Mouse (Mus musculus): ENCODE results near the gene Ccdc169.

DNA sequence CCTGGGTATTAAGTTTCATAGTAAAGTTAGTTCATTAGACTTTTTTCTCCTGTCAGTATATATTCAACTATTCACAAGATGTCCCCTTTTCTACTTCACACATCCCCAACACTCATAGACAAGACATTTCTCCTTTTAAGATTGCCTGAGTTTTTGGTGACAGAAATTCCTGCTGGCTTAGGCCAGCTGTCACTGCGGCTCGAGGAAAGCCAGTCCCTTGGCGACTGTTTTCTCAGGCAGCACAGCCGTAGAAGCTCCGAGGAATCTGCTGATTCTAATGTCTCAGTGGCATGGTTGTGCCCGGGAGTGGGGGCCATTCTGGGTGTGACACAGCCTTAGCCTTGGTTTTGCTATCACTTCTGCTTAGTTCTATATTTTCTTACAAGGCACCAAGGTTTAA lies 40.1 kb downstream of the Ccdc169 start:
- no peak for TF ChIP-seq CTCF (IDR thresholded peaks at IDR 0.05 in 2 of 3, conservative IDR thresholded peaks at IDR 0.05 in 1 of 3; ENCODE audit: control insufficient read depth in 1 of 3, insufficient read depth in 1 of 3, low read depth in 2 of 3, low read length in 3 of 3, poor library complexity in 1 of 3, severe bottlenecking in 1 of 3)
- no peak for TF ChIP-seq SIN3A (IDR thresholded peaks at IDR 0.05; ENCODE audit: low read length)
- no peak for TF ChIP-seq USF2 (IDR thresholded peaks at IDR 0.05; ENCODE audit: borderline replicate concordance in 1 of 2, insufficient read depth in 1 of 2, low read depth in 1 of 2, low read length in 2 of 2)
- TF ChIP-seq USF1 (IDR thresholded peaks at IDR 0.05; ENCODE audit: low read depth, low read length), result no peak
- no peak for TF ChIP-seq POLR2A (IDR thresholded peaks at IDR 0.05; ENCODE audit: control insufficient read depth in 1 of 2, insufficient read depth in 1 of 2, low read depth in 1 of 2, low read length in 2 of 2, poor library complexity in 1 of 2)
- no peak for TF ChIP-seq TCF12 (IDR thresholded peaks at IDR 0.05; ENCODE audit: low read depth, low read length)
- TF ChIP-seq RCOR1 (IDR thresholded peaks at IDR 0.05; ENCODE audit: low read depth, low read length), result no peak
- TF ChIP-seq JUND (IDR thresholded peaks at IDR 0.05; ENCODE audit: low read depth, low read length), result no peak
- no peak for TF ChIP-seq MAZ (IDR thresholded peaks at IDR 0.05; ENCODE audit: low read depth, low read length)
- no peak for TF ChIP-seq EP300 (IDR thresholded peaks at IDR 0.05; ENCODE audit: low read depth in 1 of 2, low read length in 2 of 2)
- no peak for TF ChIP-seq HCFC1 (IDR thresholded peaks at IDR 0.05; ENCODE audit: low read depth, low read length)
- TF ChIP-seq MEF2A (IDR thresholded peaks at IDR 0.05; ENCODE audit: extremely low read depth, insufficient replicate concordance, low read depth, low read length, poor library complexity, severe bottlenecking), result no peak
- TF ChIP-seq POLR2AphosphoS2 (IDR thresholded peaks at IDR 0.05; ENCODE audit: low read length), result no peak
- TF ChIP-seq ZKSCAN1 (IDR thresholded peaks at IDR 0.05; ENCODE audit: low read depth, low read length), result no peak

Measured in MEL (cell line).